Mouse (Mus musculus) c-Kit-positive CD71-positive TER-119-positive erythroid progenitor cells, embryonic 14.5 days (primary cell): ENCODE measurements around the gene Utp11.
"Not testable (repeated sequence)": the region's sequence is repeated elsewhere in the genome, so short reads cannot be mapped to it uniquely, and the experiment has no call there.

Source experiments
- DNase-seq: peaks from one replicate; pipeline ENCODE4 v3.0.0-alpha.2; 2013; ENCODE audit warnings: low spot score

The Utp11 gene

DNA sequence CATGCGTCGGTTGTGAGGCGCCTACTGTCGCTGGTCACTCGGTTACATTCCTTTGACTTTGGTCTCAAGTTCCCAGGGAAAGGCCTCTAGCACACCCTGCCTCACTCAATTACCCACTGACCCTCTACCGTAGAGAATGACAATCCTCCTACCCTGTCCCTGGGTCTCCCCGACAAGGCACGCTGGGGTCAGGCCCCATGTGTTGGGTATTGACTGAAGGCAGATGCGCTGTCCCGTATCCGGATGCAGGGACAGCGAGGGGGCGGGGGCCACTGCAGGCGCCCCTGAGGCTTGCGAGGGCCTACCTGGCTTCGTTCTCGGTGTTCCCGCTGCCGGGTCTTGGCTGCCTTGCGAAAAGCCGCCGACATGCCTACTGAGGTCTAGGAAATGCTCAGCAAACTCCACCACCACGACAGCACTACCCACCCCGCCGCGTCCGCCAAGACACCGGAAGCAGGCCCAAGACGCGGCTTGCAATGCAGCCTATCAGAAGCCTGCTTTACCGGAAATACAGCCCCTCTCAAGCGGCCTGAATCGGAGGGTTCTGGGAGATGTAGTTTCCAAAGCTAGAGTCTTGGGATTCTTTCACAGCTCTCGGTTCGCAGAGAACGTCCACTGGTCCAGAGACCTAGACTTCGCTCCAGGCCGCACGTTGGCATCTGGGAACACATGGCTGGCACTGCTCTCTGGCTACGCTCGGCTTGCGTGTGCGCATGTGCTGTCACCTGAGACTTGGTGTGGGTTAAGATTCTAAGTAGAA lies at the start of gene Utp11:
Gene Utp11, minus strand, starts transcription at position 466 of the 760 bp plus-strand sequence.
- DNase-seq, result peak; percentile 84

DNA sequence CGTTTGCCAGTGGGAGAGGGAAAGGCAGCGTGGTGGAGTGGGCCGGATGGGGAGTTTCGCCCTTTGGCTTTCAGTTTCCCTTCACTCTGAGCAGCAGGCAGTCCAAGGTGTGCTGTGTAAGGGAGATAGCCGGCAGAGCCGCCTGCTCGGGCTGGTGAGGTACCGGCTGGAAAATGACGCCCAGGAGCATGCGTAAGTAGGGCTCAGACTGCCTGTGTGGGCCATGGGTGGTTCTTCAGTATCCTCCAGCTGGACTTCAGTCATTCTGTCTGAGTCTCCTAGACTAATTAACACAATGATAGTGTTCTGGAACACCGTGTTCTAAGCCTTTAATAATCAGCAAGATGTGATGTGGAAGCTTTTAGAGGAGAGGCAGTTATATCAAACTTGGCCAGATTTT lies 49.4 kb upstream of the Utp11 start:
- no peak for DNase-seq

DNA sequence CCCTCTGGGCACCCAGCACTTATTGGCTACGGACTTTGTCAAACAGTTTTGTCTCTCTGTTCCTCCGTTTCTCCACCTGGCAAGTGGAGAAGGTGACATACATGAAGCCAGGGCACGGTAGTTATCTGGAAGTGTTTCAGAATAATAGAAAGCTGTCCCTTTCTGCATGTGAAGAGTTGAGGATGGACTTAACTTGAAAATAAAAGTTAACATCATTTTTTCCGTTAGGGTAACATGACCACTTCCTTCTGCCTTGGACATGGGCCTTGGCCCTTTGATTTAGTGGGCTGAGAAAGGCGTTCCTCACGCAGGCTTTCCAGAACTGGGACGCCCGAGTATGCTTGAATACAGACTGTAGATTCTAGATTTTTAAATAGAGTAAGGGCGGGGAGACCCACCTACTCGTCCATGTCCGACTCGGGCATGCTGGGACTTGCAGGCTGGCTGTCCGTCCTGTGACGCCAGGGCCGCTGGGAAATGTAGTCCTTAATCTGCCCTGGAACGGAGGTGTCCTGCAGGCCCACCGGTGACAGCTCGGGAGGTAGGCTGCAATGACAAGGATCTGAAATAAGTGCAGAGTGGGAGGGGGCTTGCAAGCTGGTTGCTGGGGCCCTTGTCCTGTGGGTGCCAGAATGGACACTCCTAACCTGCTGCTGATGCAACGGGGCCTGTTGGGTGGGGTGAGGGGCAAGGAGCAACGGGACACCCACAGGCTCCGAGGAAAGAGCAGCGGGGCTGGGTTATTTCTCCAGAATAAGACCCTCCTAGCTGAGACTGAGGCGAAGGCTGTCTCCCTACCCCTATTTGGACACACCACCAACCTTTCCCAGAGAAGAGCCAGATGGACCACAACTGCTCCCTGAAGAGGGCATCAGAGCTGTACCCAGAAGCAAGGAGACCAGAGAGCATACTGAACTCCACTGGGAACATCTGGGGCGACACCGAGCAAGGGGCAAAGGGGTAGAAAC lies 48.3 kb upstream of the Utp11 start, which contains the start of gene Inpp5b:
Gene Inpp5b, plus strand, starts transcription at position 475 of the 968 bp plus-strand sequence.
- DNase-seq, result peak; percentile 53

DNA sequence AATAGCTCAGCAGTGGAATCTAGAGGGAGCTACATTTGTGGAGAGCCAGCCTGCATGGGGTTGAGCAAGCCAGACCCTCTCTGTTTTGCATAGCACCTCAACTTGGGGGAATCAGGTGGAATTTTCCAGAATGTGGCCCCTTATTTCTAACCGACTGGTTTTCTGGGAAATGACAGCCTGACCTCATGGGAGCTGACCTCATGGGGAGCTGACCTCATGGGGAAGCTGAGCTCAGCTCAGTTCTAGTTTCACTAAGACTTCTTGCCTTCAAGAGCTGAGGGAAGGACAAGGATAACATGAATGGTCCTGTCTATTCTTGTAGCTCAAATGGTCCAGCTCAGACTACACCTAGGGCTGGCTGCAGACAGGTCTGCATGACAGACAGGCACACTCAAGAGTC lies 45.4 kb upstream of the Utp11 start:
- DNase-seq, result no peak

DNA sequence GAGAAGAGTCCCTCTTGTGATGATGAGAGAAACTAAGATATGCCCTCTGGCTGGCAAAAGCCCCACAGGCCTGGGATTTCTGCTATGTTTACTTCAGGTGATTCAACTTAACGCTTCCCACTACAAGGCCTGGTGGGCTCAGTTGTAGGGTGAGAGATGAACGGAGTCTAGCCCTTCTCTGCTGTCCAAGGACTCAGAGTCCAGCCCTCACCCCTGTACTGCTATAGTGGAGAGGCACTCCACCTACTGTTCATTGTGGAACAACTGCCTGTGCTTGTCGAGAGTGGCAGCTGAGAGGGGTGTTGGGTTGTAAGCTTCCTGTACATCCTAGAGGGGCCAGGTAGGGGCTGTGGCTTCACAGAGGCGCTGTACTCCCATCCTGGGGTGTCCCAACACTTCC lies 44.6 kb upstream of the Utp11 start:
- DNase-seq, result no peak

DNA sequence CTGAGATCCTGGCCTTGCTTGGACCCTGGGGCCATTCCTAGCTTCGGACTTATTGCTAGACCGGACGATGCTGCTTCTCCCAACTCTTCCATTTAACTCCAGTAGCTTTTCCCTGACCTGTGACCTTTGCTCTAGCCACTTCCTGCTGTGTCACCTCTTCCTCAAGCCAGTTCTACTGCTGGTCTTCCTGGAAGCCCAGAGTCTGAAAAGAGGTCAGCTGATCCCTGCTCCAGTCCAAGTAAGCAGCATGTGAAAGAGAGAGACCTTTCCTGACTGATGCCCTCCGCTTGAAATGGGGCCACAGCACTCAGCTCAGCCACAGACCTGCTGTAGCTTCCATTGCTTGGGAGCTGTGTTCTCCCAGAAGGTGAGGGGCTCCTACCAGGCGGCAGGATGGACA lies 44.1 kb upstream of the Utp11 start:
- DNase-seq, result no peak

DNA sequence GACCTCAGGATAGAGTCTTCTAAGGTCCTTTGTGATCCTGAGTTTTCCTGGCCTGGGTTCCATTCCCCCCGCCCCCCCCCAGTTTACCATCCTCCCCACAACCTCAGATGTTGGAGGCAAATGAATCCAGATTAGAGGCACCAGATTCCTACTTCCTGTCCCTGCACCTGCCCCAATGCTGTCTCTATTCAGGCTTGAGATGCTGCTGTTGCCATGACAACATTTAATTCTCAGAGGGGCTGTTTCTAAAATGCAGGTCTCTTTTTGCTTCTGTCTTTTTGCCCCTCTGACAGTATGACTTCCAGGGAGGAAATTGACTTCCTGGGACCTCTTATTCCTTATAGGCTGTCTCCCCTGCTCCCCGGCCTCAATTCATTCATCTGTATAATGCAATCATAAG lies 43.6 kb upstream of the Utp11 start:
- no peak for DNase-seq

DNA sequence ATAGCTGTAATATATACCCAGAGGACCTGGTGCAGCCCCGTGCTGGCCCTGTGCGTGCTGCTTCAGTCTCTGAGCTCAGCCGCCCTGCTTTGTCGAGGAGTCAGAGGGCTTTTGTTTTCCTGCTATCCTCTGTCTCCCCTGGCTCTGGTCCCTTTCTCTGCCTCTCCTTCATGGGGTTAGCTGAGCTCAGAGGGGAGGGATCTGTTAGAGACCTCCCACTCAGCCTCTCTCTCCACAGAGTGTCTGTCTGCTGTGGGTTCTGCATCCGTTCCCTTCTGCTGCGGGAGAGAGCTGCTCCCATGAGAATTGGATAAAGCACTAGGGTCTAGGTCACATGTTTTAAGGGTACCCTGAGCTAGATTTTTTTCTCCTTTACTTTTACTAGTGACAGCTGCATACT lies 32.7 kb upstream of the Utp11 start:
- no peak for DNase-seq

DNA sequence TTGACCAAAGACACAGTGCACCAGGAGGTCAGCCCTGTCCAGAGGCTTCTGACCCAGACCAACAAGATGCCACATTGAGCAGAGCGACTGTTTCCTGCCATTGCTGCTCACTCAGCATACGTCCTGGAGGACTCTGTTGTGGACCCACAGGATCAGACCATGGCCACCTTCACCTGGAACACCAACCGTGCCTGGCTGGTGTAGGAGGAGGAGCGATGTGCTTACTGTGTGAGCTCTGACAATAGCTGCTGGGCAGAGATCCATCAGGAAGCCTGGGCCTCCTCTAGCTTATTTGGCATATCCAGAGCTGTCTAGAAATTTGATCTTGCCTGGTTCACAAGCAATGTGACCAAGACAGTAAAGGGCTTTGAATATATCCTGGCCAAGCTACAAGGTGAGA lies 25.7 kb upstream of the Utp11 start:
- DNase-seq, result no peak

DNA sequence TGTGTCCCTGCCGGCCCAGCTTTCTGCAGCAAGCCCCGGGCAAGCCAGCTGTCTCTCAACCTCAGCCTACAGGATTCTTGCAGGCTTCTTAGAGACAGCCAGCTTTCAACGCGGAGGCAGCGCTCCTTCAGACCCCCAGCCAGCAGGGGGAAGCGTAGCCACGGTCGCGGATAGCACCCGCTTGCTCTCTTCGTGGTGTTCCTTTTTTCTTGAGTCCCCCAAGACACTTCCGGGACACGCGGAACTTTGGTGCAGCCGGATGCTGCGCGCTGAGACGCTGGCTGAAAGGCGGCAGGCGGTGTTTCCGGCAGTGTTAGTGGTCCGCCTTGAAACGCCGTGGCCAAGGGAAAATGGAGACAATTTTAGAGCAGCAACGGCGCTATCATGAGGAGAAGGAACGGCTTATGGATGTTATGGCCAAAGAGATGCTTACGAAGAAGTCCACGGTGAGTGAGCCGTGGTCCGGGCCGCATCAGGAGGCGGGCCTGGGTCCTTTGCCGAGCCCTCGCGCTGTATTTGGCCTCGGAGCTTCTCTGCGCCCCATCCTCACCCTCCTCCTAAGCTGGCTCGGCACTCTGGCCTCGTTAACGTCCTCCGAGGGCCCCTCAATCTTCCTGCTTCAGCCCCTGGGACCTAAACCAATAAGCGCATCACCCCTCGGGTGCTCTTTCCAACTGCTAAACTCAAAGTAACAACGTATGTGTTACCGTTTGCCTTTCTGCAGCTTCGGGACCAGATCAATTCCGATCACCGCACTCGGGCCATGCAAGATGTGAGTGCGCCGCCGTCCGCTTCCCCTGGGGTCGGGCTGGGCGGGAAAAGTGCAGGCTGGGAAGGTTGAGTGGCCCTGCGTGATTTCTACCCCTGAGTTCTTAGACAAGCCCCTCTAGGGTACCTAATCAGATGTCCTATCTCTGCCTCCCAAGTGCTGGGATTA lies 21.4 kb upstream of the Utp11 start, which contains the start of gene Sf3a3:
Gene Sf3a3, plus strand, starts transcription at position 232 of the 937 bp plus-strand sequence.
- DNase-seq, result peak; percentile 92

DNA sequence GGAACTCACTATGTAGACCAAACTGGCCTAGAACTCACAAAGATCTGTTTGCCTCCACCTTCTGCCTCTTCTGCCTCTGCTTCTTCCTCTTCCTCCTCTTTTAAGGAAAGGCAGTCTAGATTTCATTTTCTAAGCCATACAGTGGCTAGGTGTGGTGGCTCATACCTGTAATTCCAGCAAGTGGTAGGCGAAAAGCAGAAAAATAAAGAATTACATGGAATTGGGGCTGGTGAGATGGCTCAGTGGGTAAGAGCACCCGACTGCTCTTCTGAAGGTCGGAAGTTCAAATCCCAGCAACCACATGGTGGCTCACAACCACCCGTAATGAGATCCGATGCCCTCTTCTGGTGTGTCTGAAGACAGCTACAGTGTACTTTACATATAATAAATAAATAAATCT lies 20.4 kb upstream of the Utp11 start:
- not testable (repeated sequence) for DNase-seq

DNA sequence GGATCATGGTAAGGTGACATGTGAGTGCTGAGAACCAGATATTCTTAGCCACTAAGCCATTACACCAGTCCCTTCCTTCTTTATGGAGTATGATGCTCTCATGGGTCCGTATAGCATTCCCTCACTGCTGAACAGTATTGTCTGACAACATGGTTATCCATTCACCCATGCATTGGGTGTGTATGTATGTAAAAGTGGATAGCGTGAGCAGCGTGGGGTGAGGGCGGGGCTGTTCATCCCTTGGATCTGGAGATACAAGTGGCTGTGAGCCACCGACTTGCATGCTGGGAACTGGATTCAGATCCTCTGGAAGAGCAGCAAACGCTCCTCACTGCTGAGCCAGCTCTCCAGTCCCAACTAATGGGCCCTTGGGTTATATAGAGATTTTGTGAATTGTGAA lies 19.2 kb upstream of the Utp11 start:
- DNase-seq, result peak; percentile 73

DNA sequence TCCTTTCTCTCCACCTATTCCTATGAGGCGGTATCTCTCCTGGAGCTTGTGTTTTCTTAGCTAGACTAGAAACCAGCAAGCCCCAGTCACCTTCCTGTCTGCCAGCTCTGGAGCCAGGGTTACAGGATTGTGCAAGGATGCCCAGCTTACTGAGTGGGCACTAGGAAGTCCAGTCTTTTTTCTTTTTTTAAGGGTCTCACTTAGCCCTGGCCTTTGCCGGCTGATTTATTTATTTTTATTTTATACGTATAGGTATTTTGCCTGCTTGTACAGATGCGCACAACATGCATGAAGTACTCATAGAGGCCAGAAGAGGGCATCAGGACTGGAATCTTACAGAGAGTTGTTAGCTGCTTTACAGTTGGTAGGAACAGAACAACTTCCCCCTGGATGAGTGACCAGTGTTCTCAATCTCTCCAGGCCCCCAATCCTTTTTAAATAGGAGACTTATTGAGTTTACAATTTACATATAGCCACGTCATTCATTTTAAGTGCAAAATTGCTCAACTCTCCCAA lies 17.4 kb upstream of the Utp11 start:
- peak; percentile 64 for DNase-seq

DNA sequence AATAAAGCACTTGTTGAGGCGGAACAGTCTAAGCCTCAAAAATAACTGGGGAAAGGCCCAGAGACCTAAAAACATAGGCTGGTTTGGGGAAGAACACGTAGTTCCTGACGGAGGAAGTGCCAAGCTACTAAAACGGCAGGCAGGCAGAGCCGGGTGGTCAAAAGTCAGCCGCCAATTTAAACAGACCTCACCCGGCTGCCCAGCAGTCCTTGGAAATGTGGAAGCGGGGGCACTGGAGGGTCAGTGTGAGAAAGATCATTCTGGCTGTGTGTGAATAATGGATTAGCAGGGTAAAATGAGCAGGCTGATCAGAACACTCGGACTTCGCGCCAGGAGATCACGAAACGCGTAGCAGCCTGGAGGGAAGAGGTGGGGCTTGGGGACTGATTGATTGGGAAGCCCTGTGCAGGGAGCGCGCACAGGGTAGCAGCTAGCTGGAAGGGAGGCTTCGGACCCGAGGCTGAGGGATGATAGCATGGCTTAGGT lies 16.6 kb upstream of the Utp11 start:
- DNase-seq, result no peak

DNA sequence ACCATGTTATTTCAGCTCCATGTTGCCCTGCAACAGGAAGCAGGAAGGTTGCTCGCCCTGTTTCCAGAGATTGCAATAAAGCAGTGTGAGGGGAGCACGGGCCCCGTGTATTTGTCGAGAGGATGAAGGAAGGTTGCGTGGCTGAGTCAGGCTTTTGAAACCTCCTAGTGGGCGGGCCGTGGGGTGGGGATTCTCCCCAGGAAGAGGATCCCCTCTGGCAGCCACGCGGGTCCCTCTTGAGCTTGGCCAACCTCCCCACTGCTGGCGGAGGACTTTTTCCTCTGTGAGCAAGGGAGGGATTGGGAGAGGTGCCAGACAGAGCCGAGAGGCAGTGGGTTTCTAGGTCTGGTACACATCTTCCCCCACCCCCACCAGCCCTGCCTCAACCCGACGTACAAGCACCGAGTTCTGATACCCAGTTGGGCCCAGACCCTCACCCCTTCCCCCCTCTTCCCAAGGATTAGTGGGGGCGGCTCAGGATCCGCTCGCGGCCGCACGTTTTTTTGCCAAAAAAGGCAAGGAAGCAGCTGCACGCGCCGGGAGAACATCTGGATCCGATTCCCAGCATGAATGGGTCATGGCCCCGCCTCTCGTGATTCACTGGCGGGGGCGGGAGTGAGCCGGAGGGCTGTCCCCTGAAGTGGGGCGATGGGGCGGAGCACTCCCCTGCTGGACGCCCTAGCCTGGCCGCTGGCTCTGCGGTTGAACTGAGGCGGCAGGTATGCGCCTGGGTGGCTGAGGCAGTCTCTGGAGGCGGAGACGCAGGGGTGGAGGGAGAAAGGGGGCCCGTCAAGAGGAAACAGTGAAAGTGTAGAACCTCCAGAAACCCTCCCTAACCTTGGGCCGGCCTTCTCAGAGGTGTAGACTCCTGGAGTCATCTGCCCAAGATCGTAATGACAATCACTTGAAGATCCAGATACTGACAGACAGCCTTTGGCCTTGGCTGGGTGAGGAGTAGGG lies 15.4 kb upstream of the Utp11 start:
- DNase-seq, result peak; percentile 70

DNA sequence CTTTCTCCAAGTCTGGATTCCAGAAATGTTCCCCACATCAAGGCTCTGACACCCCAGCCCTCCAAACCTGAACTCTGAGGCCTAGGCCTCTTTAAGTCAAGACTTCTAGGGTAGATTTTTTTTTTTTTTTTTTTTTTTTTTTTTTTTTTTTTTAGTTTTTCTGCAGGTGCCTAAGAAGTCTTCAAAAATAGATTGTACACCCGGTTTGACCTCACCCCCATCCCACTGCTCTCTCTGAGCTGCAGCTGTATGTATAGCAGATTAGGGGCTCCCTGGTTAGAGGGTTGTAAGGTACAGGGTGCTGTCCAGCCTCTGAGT lies 14.8 kb upstream of the Utp11 start:
- not testable (repeated sequence) for DNase-seq

DNA sequence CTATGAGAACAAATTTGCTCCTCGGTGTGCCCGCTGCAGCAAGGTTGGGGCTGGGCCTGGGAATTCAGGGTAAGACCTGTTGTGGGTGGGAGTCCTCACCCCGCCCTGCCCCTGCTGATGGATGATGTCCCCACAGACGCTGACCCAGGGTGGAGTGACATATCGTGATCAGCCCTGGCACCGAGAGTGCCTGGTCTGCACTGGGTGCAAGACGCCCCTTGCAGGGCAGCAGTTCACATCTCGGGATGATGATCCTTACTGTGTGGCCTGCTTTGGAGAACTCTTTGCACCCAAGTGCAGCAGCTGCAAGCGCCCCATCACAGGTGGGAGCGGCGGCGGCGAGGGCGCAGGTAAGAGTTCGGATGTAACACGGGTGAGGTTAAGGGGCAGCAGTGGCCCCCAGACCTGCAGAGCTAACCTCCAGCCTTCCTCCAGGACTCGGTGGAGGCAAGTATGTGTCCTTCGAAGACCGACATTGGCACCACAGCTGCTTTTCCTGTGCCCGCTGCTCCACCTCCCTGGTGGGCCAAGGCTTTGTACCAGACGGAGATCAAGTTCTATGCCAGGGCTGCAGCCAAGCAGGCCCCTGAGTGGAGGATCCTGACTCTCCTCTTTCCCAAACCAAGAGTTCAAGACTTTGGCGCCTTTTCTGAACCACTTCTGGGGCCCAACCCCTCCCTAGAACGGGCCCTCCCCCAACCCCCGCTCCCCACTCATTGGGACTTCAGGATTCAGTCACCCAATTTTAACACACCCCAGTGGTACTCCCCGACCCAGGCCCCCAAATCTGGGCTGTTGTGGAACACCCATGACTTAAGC lies 14.2 kb upstream of the Utp11 start:
- not testable (repeated sequence) for DNase-seq

DNA sequence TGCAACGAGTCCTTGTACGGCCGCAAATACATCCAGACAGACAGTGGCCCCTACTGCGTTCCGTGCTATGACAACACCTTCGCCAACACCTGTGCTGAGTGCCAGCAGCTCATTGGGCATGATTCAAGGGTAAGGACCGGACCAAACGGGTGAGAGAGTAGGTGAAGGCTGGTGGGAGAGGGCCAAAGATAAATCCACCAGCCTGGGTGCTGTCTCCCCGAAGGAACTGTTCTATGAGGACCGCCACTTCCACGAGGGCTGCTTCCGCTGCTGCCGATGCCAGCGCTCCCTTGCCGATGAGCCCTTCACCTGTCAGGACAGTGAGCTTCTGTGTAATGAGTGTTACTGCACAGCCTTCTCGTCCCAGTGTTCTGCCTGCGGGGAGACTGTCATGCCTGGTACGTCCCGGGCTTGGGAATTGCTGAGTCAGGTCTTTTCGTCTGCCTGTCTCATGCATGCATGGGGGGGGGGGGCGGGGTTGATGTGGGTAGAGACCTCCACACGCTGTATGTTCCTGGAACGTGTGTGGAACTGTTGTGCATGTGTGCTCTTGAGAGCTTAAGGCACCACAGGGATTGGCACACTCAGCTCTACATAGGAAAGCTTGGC lies 12.4 kb upstream of the Utp11 start:
- DNase-seq, result no peak
